Mouse (Mus musculus): ENCODE measurements around the gene Stx3. TPM values are rescaled to one million over a fixed set of nuclear protein-coding genes. Genes with fewer than 3 reads are reported as not detected.

Gene Stx3
- polyA plus RNA-seq, 1 experiment from 2014 or later: 11.3 TPM

GRCm38 (mm10) chr19:11800531-11801315 lies 18.5 kb downstream of the Stx3 start:
- 82% methylated on average over 8 of the region's 8 CpGs for WGBS
- Histone ChIP-seq H3K27me3 (no peaks in the 10 kb centered on the region), H3K9ac (no peak overlapping the region), H3K9me3 (no peaks in the 10 kb centered on the region), H3K4me2 (no peak overlapping the region), H3K36me3 (no peaks in the 10 kb centered on the region), H3K4me1 (replicated peaks) (no peaks in the 10 kb centered on the region), H3K27ac (no peak overlapping the region), H3K4me3 (no peak overlapping the region)
- no peak for ATAC-seq (ENCODE audit: low FRiP score)

- no peaks in the 10 kb centered on the region for H3K27me3 ChIP-seq
- H3K9me3 ChIP-seq: no peaks in the 10 kb centered on the region
- no peak overlapping the region for H3K9ac ChIP-seq
- WGBS: 88% methylated on average over 6 of the region's 6 CpGs
- H3K4me1 ChIP-seq (replicated peaks): no peaks in the 10 kb centered on the region
- no peak overlapping the region for H3K4me2 ChIP-seq
- no peaks in the 10 kb centered on the region for H3K36me3 ChIP-seq
- H3K27ac ChIP-seq: no peak overlapping the region
- H3K4me3 ChIP-seq: no peak overlapping the region
- no peak for ATAC-seq (ENCODE audit: low FRiP score)
Measured at GRCm38 (mm10) chr19:11794447-11794846, 24.8 kb downstream of the Stx3 start.

GRCm38 (mm10) chr19:11793741-11794359 lies 25.4 kb downstream of the Stx3 start:
- H3K36me3 ChIP-seq: peaks cover 4% of the 10 kb centered on the region; the same call in 1 of the 2 replicates
- H3K27ac ChIP-seq: no peak overlapping the region
- ATAC-seq (ENCODE audit: low FRiP score): no peak
- H3K9ac ChIP-seq: no peak overlapping the region
- WGBS: 88% methylated on average over 2 of the region's 2 CpGs
- H3K4me2 ChIP-seq: no peak overlapping the region
- no peaks in the 10 kb centered on the region for H3K27me3 ChIP-seq
- H3K9me3 ChIP-seq: no peaks in the 10 kb centered on the region
- no peak overlapping the region for H3K4me3 ChIP-seq
- no peaks in the 10 kb centered on the region for H3K4me1 ChIP-seq (replicated peaks)

GRCm38 (mm10) chr19:11791825-11792224 lies 27.4 kb downstream of the Stx3 start:
- H3K4me2 ChIP-seq: no peak overlapping the region
- no peak for ATAC-seq (ENCODE audit: low FRiP score)
- no peaks in the 10 kb centered on the region for H3K4me1 ChIP-seq (replicated peaks)
- no peaks in the 10 kb centered on the region for H3K9me3 ChIP-seq
- no peak overlapping the region for H3K9ac ChIP-seq
- H3K36me3 ChIP-seq: peaks cover 5% of the 10 kb centered on the region; the same call in 1 of the 2 replicates
- H3K27me3 ChIP-seq: no peaks in the 10 kb centered on the region
- no peak overlapping the region for H3K27ac ChIP-seq
- 80% methylated on average over 5 of the region's 5 CpGs for WGBS
- H3K4me3 ChIP-seq: no peak overlapping the region

- Histone ChIP-seq H3K9ac (no peak overlapping the region), H3K27ac (no peak overlapping the region), H3K36me3 (peaks cover 5% of the 10 kb centered on the region; the same call in 1 of the 2 replicates), H3K4me1 (replicated peaks) (no peaks in the 10 kb centered on the region), H3K4me2 (no peak overlapping the region), H3K27me3 (no peaks in the 10 kb centered on the region), H3K4me3 (no peak overlapping the region), H3K9me3 (no peaks in the 10 kb centered on the region)
- ATAC-seq (ENCODE audit: low FRiP score): no peak
- WGBS: 90% methylated on average over 6 of the region's 6 CpGs
Measured at GRCm38 (mm10) chr19:11788876-11789275, 30.3 kb downstream of the Stx3 start.

GRCm38 (mm10) chr19:11787826-11788225 lies 31.4 kb downstream of the Stx3 start:
- ATAC-seq (ENCODE audit: low FRiP score): no peak

GRCm38 (mm10) chr19:11785409-11786154 lies 33.6 kb downstream of the Stx3 start:
- ATAC-seq (ENCODE audit: low FRiP score): no peak
- no peaks in the 10 kb centered on the region for H3K9me3 ChIP-seq
- WGBS: 90% methylated on average over 14 of the region's 14 CpGs

More at GRCm38 (mm10) chr19:11787826-11788225, 31.4 kb downstream of the Stx3 start:
- Histone ChIP-seq H3K9ac (no peak overlapping the region), H3K27ac (no peak overlapping the region), H3K27me3 (no peaks in the 10 kb centered on the region), H3K9me3 (no peaks in the 10 kb centered on the region), H3K4me2 (no peak overlapping the region), H3K4me3 (no peak overlapping the region), H3K4me1 (replicated peaks) (no peaks in the 10 kb centered on the region), H3K36me3 (peaks cover 5% of the 10 kb centered on the region; the same call in 1 of the 2 replicates)
- WGBS: 89% methylated on average over 6 of the region's 6 CpGs

GRCm38 (mm10) chr19:11777191-11777865 lies 41.9 kb downstream of the Stx3 start:
- H3K36me3 ChIP-seq: peaks cover 32% of the 10 kb centered on the region
- H3K4me3 ChIP-seq: no peak overlapping the region
- ATAC-seq (ENCODE audit: low FRiP score): peak; percentile 72
- H3K4me2 ChIP-seq: no peak overlapping the region
- no peak overlapping the region for H3K9ac ChIP-seq
- 60% methylated on average over 7 of the region's 7 CpGs for WGBS
- H3K27me3 ChIP-seq: no peaks in the 10 kb centered on the region
- H3K4me1 ChIP-seq (replicated peaks): no peaks in the 10 kb centered on the region
- H3K27ac ChIP-seq: no peak overlapping the region
- H3K9me3 ChIP-seq: no peaks in the 10 kb centered on the region

More at GRCm38 (mm10) chr19:11785409-11786154, 33.6 kb downstream of the Stx3 start:
- Histone ChIP-seq H3K4me1 (replicated peaks) (no peaks in the 10 kb centered on the region), H3K9ac (no peak overlapping the region), H3K4me3 (no peak overlapping the region), H3K27ac (no peak overlapping the region), H3K36me3 (peaks cover 5% of the 10 kb centered on the region; the same call in 1 of the 2 replicates), H3K4me2 (no peak overlapping the region), H3K27me3 (no peaks in the 10 kb centered on the region)

- Histone ChIP-seq H3K9me3 (no peaks in the 10 kb centered on the region), H3K27ac (peak within 1 kb of the TSS; percentile 40; the same call in 1 of the 2 replicates), H3K4me1 (replicated peaks) (peaks cover 11% of the 10 kb centered on the region), H3K9ac (peak within 1 kb of the TSS; percentile 78), H3K4me3 (peak within 1 kb of the TSS; percentile 56), H3K36me3 (peaks cover 26% of the 10 kb centered on the region), H3K27me3 (0 out of 2 replicates have a peak, but pooled peaks cover 6% of the 10 kb centered on the region), H3K4me2 (peak within 1 kb of the TSS; percentile 84)
- ATAC-seq (ENCODE audit: low FRiP score): peak; percentile 94
- WGBS: 1% methylated on average over 30 of the region's 30 CpGs
Measured at GRCm38 (mm10) chr19:11770205-11770892, 48.9 kb downstream of the Stx3 start, which contains the start of gene Mrpl16. TSS of gene Mrpl16 (plus strand) at chr19:11770391.

GRCm38 (mm10) chr19:11769257-11769920 lies 49.8 kb downstream of the Stx3 start:
- Histone ChIP-seq H3K4me2 (peak overlapping the region; percentile 84), H3K27ac (no peak overlapping the region), H3K9me3 (no peaks in the 10 kb centered on the region), H3K36me3 (peaks cover 17% of the 10 kb centered on the region), H3K9ac (no peak overlapping the region), H3K4me1 (replicated peaks) (peaks cover 11% of the 10 kb centered on the region), H3K4me3 (peak overlapping the region; percentile 56), H3K27me3 (0 out of 2 replicates have a peak, but pooled peaks cover 9% of the 10 kb centered on the region)
- 0 out of 2 replicates have a peak, but pooled peaks have one; percentile 26 for ATAC-seq (ENCODE audit: low FRiP score)
- WGBS: 92% methylated on average over 5 of the region's 5 CpGs

GRCm38 (mm10) chr19:11768163-11768562 lies 51.0 kb downstream of the Stx3 start:
- no peak overlapping the region for H3K4me2 ChIP-seq
- H3K36me3 ChIP-seq: peaks cover 6% of the 10 kb centered on the region; the same call in 1 of the 2 replicates
- H3K9me3 ChIP-seq: no peaks in the 10 kb centered on the region
- ATAC-seq (ENCODE audit: low FRiP score): no peak
- peaks cover 12% of the 10 kb centered on the region; the same call in 1 of the 2 replicates for H3K27me3 ChIP-seq
- peaks cover 11% of the 10 kb centered on the region for H3K4me1 ChIP-seq (replicated peaks)
- no peak overlapping the region for H3K4me3 ChIP-seq
- WGBS: 15% methylated on average over 3 of the region's 3 CpGs
- no peak overlapping the region for H3K27ac ChIP-seq
- no peak overlapping the region for H3K9ac ChIP-seq
